Mouse (Mus musculus): ENCODE measurements around the gene Wdr83os. TPM values are rescaled to one million over a fixed set of nuclear protein-coding genes. Genes with fewer than 3 reads are reported as not detected.

Wdr83os gene
- total and polyA plus RNA-seq, 3 experiments = 40.9 to 103 (median 43.5) TPM

DNA sequence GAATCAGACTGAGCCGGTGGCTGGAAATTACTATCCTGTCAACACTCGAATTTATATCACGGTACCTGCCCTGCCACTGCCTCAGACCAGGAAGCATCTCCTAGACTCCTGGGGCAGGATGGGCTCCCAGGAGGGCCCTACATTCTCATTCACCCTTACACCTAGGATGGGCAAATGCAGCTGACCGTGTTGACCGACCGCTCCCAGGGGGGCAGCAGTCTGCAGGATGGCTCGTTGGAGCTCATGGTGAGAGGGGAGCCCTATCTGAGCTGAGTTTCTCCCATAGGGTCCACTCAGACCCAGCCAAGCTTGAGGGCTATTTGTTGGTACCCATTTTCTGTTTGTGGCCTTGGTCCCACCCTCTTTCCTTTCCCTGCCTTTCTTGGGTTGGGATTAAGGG, 15.0 kb downstream of the Wdr83os start:
- H3K79me2 ChIP-seq (replicated peaks; ENCODE audit: control insufficient read depth, extremely low read depth, insufficient read depth, poor library complexity, severe bottlenecking) = no peaks in the 10 kb centered on the region
- dilution Hi-C loops (cut with MboI; ENCODE audit: extremely low pct_ligation_motif_present, extremely low pct_unique_long_range_greater_than_20kb, low sequenced_read_pairs) (no loop called here), in situ Hi-C loops (cut with MboI; ENCODE audit: low pct_ligation_motif_present, low pct_unique_long_range_greater_than_20kb, low sequenced_read_pairs) (no loop called here)
- H3K27ac ChIP-seq (ENCODE audit: insufficient read depth, low read depth) = no peak overlapping the region
- H3K27me3 ChIP-seq (replicated peaks) = no peaks in the 10 kb centered on the region
- TF ChIP-seq ZMIZ1 (IDR thresholded peaks at IDR 0.05; ENCODE audit: low read depth, low read length) (no peak), ZNF384 (IDR thresholded peaks at IDR 0.05; ENCODE audit: low read depth, low read length) (no peak), JUND (conservative IDR thresholded peaks at IDR 0.05; ENCODE audit: low read depth, low read length) (no peak), USF1 (IDR thresholded peaks at IDR 0.05; ENCODE audit: low read depth, low read length) (no peak), SMC3 (IDR thresholded peaks at IDR 0.05; ENCODE audit: low read depth, low read length) (no peak), KAT2A (IDR thresholded peaks at IDR 0.05; ENCODE audit: insufficient replicate concordance, low read length) (no peak), CTCF (conservative IDR thresholded peaks at IDR 0.05 in 1 of 2, IDR thresholded peaks at IDR 0.05 in 1 of 2; ENCODE audit: low read depth in 2 of 2, low read length in 2 of 2) (no peak)
- H3K36me3 ChIP-seq (replicated peaks in 1 of 2; ENCODE audit: control insufficient read depth in 1 of 2, insufficient read depth in 1 of 2, low read length in 1 of 2) = peaks cover 74 to 89% of the 10 kb centered on the region in 2 experiments
- H3K4me2 ChIP-seq (ENCODE audit: insufficient read depth, low read depth, poor library complexity, severe bottlenecking) = no peak overlapping the region
- DNase-seq (ENCODE audit: extremely low read depth) = no peak
- no peaks in the 10 kb centered on the region for H3K9me3 ChIP-seq (replicated peaks; ENCODE audit: low read length)
- H3K4me1 ChIP-seq (ENCODE audit: control insufficient read depth in 1 of 2, insufficient read depth in 2 of 2) = peaks cover 4 to 14% of the 10 kb centered on the region in 2 experiments
- H3K9ac ChIP-seq (ENCODE audit: insufficient read depth, low read depth) = no peak overlapping the region
- no peak overlapping the region for H3K4me3 ChIP-seq (replicated peaks in 1 of 3; ENCODE audit: low read depth in 2 of 3, low read length in 2 of 3, poor library complexity in 1 of 3)

DNA sequence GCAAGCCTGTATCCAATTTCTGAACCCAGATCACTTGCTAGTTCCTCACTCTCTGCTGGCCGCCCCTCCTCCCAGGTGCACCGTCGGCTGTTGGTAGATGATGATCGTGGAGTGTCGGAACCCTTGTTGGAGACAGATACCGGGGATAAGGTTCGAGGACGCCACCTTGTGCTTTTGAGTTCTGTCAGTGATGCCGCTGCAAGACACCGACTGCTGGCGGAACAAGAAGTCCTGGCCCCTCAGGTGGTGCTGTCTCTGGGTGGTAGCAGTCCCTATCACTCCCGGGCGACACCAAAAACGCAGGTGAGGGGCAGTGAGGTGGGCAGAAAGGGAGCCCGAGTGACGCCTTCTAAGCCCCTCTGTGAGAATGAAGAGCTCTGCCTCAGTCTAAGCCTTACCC, 15.7 kb downstream of the Wdr83os start:
- no peak for TF ChIP-seq EP300 (IDR thresholded peaks at IDR 0.05; ENCODE audit: low read length)

DNA sequence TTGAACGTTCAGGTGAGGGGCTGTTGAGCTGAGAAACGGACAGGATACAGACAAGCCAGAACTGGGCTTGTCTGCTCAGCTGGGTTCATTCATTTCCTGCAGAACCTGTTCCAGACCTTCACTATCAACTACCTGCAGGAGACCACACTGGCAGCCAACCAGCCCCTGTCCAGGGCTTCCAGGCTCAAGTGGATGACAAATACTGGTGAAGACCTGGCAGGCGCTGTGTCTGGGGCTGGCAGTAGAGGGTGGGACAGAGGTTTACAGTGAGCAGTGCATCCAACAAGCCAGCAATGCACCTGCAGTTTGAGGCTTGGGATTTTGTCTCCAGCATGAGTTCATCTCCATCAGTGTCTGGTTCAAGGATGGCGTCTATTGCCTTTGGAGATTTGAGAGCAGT, 16.3 kb downstream of the Wdr83os start:
- H3K4me1 ChIP-seq (ENCODE audit: control insufficient read depth in 1 of 2, insufficient read depth in 2 of 2) = peaks cover 4 to 18% of the 10 kb centered on the region in 2 experiments
- in situ Hi-C loops (cut with MboI; ENCODE audit: low pct_ligation_motif_present, low pct_unique_long_range_greater_than_20kb, low sequenced_read_pairs) = no loop called here
- no peaks in the 10 kb centered on the region for H3K27me3 ChIP-seq (replicated peaks)
- H3K79me2 ChIP-seq (replicated peaks; ENCODE audit: control insufficient read depth, extremely low read depth, insufficient read depth, poor library complexity, severe bottlenecking) = no peaks in the 10 kb centered on the region
- H3K27ac ChIP-seq (ENCODE audit: insufficient read depth, low read depth) = no peak overlapping the region
- H3K4me2 ChIP-seq (ENCODE audit: insufficient read depth, low read depth, poor library complexity, severe bottlenecking) = no peak overlapping the region
- no peak overlapping the region for H3K9ac ChIP-seq (ENCODE audit: insufficient read depth, low read depth)
- TF ChIP-seq NELFE (IDR thresholded peaks at IDR 0.05; ENCODE audit: low read depth, low read length) (no peak), MYC (IDR thresholded peaks at IDR 0.05; ENCODE audit: low read depth, low read length) (no peak), UBTF (IDR thresholded peaks at IDR 0.05; ENCODE audit: low read depth, low read length) (no peak), TCF12 (IDR thresholded peaks at IDR 0.05; ENCODE audit: low read depth, low read length) (no peak), ELF1 (IDR thresholded peaks at IDR 0.05; ENCODE audit: low read depth, low read length) (no peak), POLR2A (IDR thresholded peaks at IDR 0.05; ENCODE audit: low read depth, low read length) (no peak), CHD2 (IDR thresholded peaks at IDR 0.05; ENCODE audit: low read length) (no peak), MXI1 (IDR thresholded peaks at IDR 0.05; ENCODE audit: low read depth, low read length) (no peak), ZC3H11A (IDR thresholded peaks at IDR 0.05; ENCODE audit: low read depth, low read length) (no peak), HCFC1 (IDR thresholded peaks at IDR 0.05; ENCODE audit: low read depth, low read length) (no peak), RAD21 (IDR thresholded peaks at IDR 0.05; ENCODE audit: low read depth, low read length) (no peak), ZKSCAN1 (IDR thresholded peaks at IDR 0.05; ENCODE audit: borderline replicate concordance, low read depth, low read length) (no peak), USF1 (IDR thresholded peaks at IDR 0.05; ENCODE audit: low read depth, low read length) (no peak), ZMIZ1 (IDR thresholded peaks at IDR 0.05; ENCODE audit: low read depth, low read length) (no peak), MAFK (IDR thresholded peaks at IDR 0.05; ENCODE audit: insufficient replicate concordance, low read length) (no peak), IRF4 (IDR thresholded peaks at IDR 0.05; ENCODE audit: low read depth, low read length) (no peak)
- no peak for DNase-seq (ENCODE audit: extremely low read depth)
- H3K36me3 ChIP-seq (replicated peaks in 1 of 2; ENCODE audit: control insufficient read depth in 1 of 2, insufficient read depth in 1 of 2, low read length in 1 of 2) = peaks cover 62 to 76% of the 10 kb centered on the region in 2 experiments
- peaks cover 2% of the 10 kb centered on the region for H3K9me3 ChIP-seq (replicated peaks; ENCODE audit: low read length)
- no peak overlapping the region for H3K4me3 ChIP-seq (replicated peaks in 1 of 3; ENCODE audit: low read depth in 2 of 3, low read length in 2 of 3, poor library complexity in 1 of 3)
- dilution Hi-C loops (cut with MboI; ENCODE audit: extremely low pct_ligation_motif_present, extremely low pct_unique_long_range_greater_than_20kb, low sequenced_read_pairs) = no loop called here

More for the DNA sequence above, 15.7 kb downstream of the Wdr83os start:
- H3K4me2 ChIP-seq (ENCODE audit: insufficient read depth, low read depth, poor library complexity, severe bottlenecking) = no peak overlapping the region
- in situ Hi-C loops (cut with MboI; ENCODE audit: low pct_ligation_motif_present, low pct_unique_long_range_greater_than_20kb, low sequenced_read_pairs) = no loop called here
- peaks cover 68 to 83% of the 10 kb centered on the region in 2 experiments for H3K36me3 ChIP-seq (replicated peaks in 1 of 2; ENCODE audit: control insufficient read depth in 1 of 2, insufficient read depth in 1 of 2, low read length in 1 of 2)
- H3K27ac ChIP-seq (ENCODE audit: insufficient read depth, low read depth) = no peak overlapping the region
- H3K27me3 ChIP-seq (replicated peaks) = no peaks in the 10 kb centered on the region
- H3K4me1 ChIP-seq (ENCODE audit: control insufficient read depth in 1 of 2, insufficient read depth in 2 of 2) = peaks cover 4 to 18% of the 10 kb centered on the region in 2 experiments
- H3K9ac ChIP-seq (ENCODE audit: insufficient read depth, low read depth) = no peak overlapping the region
- no peak overlapping the region for H3K4me3 ChIP-seq (replicated peaks in 1 of 3; ENCODE audit: low read depth in 2 of 3, low read length in 2 of 3, poor library complexity in 1 of 3)
- H3K79me2 ChIP-seq (replicated peaks; ENCODE audit: control insufficient read depth, extremely low read depth, insufficient read depth, poor library complexity, severe bottlenecking) = no peaks in the 10 kb centered on the region
- no peak for DNase-seq (ENCODE audit: extremely low read depth)
- dilution Hi-C loops (cut with MboI; ENCODE audit: extremely low pct_ligation_motif_present, extremely low pct_unique_long_range_greater_than_20kb, low sequenced_read_pairs) = no loop called here
- no peaks in the 10 kb centered on the region for H3K9me3 ChIP-seq (replicated peaks; ENCODE audit: low read length)
